Mouse (Mus musculus): ENCODE measurements around the gene Gfod2. TPM values are rescaled to one million over a fixed set of nuclear protein-coding genes. Genes with fewer than 3 reads are reported as not detected.

Gfod2 gene
- total RNA-seq, 2 experiments from 2014 or later = 20.6 to 20.9 TPM

DNA sequence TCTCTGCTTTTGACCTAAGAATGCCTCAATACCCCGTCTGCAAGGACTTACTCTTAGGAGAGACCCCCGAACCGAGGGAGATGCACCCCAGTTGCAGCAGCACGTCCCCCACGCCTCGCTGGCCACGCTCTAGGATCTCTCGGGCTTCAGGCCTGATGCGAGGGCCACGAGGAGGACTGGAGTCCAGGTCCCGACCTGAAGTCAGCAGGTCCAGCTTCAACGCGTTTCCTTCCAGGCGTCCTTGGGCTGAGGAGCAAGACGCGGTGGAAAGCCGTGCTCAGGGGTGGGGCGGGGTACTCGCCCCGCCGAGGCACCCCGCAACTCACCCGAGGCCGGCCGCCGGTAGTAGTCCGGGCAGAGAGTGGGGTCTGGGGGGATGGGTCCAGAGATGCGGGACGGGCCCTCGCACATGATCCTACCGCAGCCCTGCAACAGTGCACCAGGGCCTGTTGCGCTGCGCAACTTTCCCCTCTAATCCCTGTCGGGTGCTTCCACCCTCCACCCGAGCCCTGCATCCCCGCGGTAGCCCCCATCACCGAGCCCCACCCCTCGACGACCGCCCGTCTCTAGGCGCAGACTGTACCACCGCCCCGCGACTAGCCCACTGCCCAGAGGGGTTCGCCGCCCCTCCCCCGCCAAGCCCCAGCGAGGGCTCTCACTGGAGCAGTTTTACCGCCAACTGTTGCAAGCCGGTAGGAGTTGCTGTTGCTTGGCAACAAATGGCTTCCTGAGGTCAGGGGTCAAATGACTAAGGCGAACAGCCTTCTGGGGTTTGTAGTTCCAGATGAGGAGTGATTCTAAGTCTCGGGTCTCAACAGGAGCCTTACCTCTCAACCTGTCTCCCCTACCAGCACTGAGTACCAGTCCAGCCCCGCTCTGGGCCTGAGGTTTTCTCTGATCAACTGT is 50.7 kb downstream of the Gfod2 start, which contains the start of the genes 4933405L10Rik and Enkd1:
4933405L10Rik (plus strand) TSS at position 158 of the 906 bp plus-strand sequence.
Enkd1 (minus strand) TSS at position 713 of the 906 bp plus-strand sequence.
- intact Hi-C loops (cut with DNase I) = no loop called here
- DNase-seq (ENCODE audit: low spot score in 2 of 2) = peak; percentile 91 to 96

DNA sequence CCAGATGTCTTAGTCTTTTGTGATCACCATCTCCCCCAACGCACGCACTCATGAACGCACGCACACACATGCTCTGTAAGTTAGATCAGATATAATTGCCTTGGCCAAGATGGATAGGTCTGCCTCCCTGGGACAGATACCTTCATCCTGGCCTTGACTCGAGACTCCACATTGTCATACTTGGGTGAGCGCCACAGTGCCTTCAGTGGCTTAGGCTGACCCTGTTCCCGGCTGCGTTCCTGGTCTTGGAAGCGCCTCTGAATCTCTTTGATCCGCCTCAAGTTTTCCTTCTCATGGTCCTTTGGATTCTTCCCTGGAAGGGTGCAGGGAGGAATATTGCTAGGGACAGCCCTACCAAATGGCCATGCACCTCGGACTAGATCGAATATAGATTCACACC is 52.0 kb downstream of the Gfod2 start:
- intact Hi-C loops (cut with DNase I) = no loop called here
- no peak for DNase-seq (ENCODE audit: low spot score in 2 of 2)

DNA sequence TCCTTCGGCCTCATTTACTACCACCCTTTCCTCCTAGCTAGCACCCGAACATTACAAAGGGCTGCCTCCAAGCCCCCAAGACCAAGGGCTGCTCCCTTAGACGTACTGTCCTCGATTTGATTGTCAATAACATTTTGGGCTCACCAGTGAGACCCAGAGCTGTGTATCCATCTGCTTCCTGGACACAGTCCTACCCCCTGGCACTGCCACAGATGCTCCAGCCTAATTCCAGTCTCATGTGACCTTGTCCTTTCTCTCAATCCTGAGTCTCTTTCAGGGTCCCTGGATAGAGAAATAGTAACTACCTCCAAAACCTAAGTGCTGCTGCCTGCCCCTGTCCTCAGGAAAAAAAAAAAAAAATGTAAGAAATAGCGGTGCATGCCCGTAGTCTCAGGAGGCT is 53.5 kb downstream of the Gfod2 start:
- no peak for DNase-seq (ENCODE audit: low spot score in 2 of 2)
- intact Hi-C loops (cut with DNase I) = no loop called here

DNA sequence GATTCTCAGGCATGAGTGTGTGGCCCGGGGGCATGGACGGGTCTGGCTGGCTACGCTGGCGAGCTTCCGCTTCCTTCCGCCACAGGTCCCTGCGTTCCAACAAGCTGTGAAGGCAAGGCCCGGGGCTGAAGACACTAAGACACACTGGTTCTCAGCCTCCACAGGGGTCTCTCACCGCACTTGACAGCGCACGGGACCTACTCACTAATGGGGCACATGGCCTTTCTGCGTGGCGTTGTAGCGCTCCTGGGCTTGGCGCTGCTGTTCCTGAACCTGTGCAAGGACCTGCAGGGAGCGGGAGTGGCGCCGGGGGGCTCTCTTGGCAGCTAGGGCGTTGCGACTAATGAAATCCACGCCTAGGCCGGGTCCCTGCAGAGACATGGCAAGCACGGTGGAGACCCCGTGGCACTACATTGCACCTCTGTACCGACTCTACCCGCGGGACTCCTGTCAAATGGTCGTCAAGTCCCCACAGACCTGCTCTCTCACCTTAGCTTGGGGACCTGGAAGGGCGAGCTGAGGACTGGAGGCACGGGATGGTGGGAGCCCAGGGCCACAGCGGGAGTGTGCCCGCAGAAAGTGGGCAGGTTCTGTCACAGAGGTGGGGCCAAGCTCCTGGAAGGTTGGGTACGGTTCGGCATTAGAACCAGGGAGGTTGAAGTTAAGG is 54.2 kb downstream of the Gfod2 start:
- intact Hi-C loops (cut with DNase I) = no loop called here
- no peak for DNase-seq (ENCODE audit: low spot score in 2 of 2)

DNA sequence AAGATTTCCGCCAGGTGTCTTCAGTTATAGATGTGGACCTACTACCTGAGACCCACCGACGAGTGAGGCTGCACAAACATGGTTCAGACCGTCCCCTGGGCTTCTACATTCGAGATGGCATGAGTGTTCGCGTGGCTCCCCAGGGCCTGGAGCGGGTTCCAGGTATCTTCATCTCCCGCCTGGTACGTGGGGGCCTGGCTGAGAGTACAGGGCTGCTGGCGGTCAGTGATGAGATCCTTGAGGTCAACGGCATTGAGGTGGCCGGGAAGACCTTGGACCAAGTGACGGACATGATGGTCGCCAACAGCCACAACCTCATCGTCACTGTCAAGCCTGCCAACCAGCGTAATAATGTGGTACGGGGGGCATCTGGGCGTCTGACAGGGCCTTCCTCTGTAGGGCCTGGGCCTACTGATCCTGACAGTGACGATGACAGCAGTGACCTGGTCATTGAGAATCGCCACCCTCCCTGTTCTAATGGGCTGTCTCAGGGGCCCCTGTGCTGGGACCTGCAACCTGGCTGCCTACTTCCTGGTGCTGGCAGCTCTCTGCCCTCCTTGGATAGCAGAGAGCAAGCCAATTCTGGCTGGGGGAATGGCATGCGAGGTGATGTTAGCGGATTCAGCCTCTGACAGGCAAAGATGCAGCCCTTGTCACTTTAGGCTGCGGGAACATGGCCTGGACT is 55.6 kb downstream of the Gfod2 start:
- intact Hi-C loops (cut with DNase I) = no loop called here
- DNase-seq (ENCODE audit: low spot score in 2 of 2) = no peak

DNA sequence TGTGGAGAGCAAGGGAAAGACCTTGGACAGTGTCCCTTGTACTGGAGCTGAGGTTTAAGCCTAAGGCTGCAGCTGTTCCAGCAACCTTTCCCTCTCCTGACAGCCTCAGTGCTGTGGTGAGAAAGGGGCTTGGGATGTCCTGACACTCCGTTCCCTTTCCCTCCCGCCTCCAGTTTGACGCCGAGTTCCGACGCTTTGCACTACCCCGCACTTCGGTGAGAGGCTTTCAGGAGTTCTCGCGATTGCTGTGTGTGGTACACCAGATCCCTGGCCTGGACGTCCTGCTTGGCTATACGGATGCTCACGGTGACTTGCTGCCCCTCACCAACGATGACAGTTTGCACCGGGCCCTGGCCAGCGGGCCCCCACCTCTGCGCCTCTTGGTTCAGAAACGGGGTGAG is 56.5 kb downstream of the Gfod2 start:
- peak in 1 of 2 experiments; percentile 63 for DNase-seq (ENCODE audit: low spot score in 2 of 2)
- intact Hi-C loops (cut with DNase I) = no loop called here

DNA sequence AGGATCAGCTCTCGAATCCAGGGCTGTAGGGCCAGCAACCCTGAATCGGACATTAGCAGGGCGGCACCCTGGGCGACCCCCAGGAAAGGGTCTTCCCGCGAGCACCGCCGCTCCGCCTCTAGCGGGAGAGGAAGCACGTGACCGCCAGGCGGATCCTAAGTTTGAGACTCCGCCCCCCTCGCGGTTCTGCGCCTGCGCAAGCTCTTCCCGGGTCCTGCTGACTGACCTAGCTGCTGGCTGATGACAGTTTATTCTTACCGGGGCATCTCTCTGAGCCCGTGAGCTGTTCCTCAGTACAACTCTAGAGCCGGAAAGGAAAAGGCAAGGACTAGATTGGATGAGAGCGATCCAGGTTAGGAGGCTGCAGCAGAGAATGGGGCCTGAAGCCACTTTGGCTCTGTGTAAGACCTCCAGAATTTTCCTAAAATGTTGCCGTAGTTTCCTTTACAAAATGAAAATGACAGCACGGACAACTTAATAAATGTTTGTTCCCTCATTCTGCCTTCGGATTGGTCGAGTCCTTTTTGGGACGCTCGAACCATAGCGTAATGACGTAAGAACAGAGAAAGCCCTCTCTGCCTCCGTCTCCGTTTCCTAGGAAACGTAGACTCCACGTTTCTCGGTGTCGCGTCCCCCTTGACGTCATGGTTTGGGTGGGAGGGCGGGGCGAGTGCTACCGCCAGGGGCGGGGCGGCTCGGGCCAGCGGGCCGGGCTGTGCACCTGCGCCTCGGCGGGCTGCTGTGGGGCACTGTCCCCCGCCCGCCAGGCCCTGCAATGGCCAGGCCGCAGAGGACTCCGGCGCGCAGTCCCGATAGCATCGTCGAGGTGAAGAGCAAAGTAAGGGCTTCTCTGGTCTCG is 57.3 kb downstream of the Gfod2 start, which contains the start of the genes Acd and Pard6a:
Acd (minus strand) TSS at position 137 of the 859 bp plus-strand sequence.
Pard6a (plus strand) TSS at position 183 of the 859 bp plus-strand sequence.
- intact Hi-C loops (cut with DNase I) = no loop called here
- peak; percentile 96 for DNase-seq (ENCODE audit: low spot score in 2 of 2)

DNA sequence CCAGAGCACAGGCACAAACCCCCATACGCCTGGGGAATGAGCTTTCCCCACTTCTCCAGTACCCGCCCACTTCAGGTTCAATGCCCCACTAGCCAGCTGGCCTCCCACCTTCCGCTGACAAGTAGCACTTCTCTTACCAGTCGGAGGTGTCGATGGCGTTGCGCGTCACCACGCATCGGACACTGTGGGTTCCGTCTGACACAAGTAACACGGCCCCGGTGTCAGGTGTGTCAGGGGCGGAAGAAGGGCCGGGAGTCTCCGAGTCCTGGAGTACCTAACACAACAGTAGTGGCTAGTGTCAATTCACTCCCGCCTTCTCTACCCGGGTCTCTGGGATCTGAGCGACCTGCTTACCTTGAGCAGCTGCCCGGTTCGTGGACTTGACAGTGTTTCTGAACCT is 57.9 kb downstream of the Gfod2 start:
- intact Hi-C loops (cut with DNase I) = no loop called here

DNA sequence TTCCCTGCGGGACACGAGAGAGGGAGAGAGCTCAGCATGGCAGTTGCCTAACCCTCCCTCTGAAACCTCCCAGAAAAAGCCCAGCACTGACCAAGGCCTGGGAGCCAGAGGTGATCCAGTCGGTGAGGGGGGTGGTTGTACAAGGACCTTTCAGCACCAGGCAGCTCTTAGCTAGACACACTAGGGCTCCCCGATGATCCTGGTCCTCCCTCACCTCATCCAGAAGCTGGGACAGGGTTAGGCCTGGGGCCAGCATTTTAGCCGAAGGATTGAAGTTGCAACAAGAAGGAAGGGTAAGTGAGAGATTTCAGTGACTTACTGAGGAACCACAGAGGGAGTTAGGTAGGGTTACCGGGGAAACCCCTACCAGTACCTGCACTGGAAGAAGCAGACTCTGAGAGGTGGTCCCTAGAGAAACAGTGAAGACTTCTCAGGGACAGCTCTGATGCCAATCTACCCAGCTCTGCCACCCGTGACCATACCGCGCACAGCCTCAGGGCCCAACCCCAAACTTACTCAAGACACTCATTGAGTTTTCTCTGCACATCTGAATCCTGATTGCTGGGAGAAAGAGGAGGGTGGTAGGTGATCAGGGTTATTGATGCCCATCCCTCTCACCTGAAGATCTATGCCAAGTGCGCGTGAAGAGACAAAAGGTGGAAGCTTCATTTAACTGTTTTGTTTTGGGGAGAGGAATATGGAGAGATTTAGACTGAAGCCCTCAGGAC is 58.8 kb downstream of the Gfod2 start:
- intact Hi-C loops (cut with DNase I) = loop anchor here (5.0 kb wide), 1 partner anchor 77 kb away; no protein-coding TSS in a partner anchor
- DNase-seq (ENCODE audit: low spot score in 2 of 2) = no peak

More for the DNA sequence above, 57.9 kb downstream of the Gfod2 start:
- DNase-seq (ENCODE audit: low spot score in 2 of 2) = peak; percentile 58 to 60

DNA sequence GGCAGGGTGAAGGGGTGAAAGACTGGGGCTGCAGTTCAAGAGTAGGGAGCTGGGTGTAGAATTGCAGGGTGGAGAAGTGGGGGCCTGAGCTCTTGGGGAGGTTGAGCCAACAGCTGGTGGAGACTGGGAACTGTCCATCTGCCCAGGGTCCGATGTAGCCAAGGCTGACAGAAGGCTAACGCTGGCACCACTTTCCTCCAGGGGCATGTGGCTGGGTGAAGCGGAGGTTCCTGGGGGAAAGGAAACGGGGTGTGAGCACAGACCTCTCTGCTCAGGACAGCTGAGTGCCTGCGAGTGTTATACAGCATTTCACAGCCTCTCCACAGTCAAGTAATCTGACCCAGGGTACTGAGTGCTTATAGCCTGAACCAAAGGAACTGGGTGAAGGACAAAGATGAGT is 59.7 kb downstream of the Gfod2 start:
- no peak for DNase-seq (ENCODE audit: low spot score in 2 of 2)
- intact Hi-C loops (cut with DNase I) = loop anchor here (5.0 kb wide), 1 partner anchor 76 kb away; no protein-coding TSS in a partner anchor

DNA sequence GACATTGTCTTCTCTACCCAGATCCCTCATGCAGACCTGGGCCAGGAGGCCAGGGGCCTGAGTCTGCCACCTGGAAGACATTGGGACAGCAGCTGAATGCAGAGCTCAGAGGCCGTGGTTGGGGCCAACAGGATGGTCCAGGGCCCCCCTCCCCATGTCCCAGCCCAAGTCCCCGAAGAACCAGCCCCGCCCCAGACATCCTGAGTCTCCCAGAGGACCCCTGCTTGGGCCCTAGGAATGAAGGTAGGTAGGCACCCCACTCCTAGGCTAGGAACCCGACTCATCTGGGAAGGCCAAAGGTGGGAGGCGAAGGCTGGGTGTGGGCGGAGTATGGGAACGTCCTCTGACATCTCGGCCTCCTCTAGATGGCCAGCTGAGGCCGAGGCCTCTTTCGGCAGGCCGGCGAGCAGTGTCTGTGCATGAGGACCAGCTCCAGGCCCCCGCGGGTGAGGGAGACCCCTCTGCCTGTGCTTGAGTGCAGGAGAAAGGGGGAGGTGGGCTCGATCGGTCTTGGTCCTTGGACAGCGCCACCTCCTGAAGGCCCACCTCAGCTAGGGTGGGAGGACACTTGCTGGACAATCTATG is 61.2 kb downstream of the Gfod2 start:
- DNase-seq (ENCODE audit: low spot score in 2 of 2) = no peak
- intact Hi-C loops (cut with DNase I) = loop anchor here (5.0 kb wide), 1 partner anchor 75 kb away; no protein-coding TSS in a partner anchor

DNA sequence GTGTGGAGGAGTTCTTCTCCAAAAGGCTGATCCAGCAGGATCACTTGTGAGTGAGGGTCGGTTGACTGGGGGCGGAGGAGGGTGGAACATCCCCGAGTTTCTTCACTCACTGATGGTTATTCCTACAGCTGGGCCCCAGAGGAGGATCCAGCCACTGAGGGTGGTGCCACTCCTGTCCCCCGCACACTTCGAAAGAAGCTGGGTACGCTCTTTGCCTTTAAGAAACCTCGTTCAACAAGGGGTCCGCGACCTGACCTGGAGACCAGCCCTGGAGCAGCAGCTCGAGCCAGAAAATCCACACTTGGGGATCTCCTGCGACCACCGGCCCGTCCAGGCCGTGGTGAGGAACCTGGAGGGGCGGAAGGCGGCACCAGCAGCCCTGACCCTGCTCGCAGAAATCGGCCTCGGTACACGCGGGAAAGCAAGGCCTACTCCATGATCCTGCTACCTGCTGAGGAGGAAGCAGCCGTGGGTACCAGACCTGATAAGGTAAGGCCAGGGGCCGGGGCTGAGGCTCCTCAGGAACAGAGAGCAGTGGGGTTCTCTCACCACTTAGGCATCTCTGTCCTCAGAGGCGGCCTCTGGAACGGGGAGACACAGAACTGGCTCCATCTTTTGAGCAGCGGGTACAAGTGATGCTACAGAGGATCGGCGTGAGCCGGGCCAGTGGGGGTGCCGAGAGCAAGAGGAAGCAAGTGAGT is 63.2 kb downstream of the Gfod2 start:
- intact Hi-C loops (cut with DNase I) = loop anchor here (5.0 kb wide), 1 partner anchor 73 kb away; no protein-coding TSS in a partner anchor
- DNase-seq (ENCODE audit: low spot score in 2 of 2) = peak in 1 of 2 experiments; percentile 8

DNA sequence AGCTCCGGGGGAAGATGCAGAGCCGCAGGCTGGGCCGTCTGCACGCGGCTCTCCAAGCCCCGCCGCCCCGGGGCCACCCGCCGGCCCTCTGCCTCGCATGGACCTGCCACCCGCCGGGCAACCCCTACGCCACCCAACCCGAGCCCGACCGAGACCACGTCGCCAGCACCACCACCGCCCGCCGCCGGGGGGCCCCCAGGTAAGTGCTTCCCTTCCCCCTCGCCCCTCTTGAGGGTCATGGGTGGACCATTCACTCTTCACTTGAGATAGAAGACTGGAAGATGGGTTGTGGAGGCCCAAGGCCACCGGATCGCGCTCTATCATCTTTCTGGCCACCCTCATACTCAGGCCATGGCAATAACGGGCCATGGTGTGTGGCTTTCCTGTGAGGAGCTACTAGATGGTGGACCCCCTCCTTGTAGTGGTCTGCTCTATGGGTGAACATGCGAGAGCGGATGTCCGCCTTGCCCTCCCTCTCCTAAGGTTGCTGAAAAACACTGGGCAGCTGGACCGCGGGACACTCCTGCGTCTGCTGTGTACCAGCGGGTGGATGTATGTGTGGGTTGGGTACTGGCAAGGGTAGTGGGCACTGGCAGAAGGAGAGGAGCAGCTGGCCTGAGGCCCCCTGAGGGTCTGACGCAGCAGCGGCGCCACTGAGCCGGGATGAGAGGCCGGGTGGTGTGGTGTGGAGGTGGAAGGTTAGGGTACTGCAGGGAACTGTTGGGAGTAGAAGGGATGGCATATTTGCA is 64.2 kb downstream of the Gfod2 start:
- DNase-seq (ENCODE audit: low spot score in 2 of 2) = peak; percentile 54 to 55
- intact Hi-C loops (cut with DNase I) = loop anchor here (5.0 kb wide), 1 partner anchor 57 kb away; the partner anchor contains the start of genes Agrp and Ctcf

DNA sequence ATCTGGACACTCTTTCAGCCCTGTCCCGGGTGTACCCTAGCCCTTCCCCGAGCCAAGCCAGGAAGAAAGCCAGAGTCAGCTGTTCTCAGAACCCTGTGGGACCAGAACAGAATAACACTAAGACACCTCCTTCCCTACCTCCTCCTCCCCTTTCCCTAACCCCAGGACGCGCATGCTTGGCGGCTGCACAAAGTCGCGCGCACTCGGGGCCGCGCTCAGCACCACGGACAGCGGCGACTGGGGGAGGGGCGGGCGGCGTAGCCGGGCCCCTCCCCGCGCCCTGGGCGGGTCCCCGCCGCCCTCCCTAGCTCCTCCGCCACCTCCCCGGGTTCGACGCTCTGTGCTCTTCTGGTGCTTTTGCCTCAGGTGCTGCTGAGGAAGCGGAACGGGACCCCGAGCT is 64.8 kb downstream of the Gfod2 start:
- intact Hi-C loops (cut with DNase I) = loop anchor here (5.0 kb wide), 1 partner anchor 56 kb away; the partner anchor contains the start of genes Agrp and Ctcf

DNA sequence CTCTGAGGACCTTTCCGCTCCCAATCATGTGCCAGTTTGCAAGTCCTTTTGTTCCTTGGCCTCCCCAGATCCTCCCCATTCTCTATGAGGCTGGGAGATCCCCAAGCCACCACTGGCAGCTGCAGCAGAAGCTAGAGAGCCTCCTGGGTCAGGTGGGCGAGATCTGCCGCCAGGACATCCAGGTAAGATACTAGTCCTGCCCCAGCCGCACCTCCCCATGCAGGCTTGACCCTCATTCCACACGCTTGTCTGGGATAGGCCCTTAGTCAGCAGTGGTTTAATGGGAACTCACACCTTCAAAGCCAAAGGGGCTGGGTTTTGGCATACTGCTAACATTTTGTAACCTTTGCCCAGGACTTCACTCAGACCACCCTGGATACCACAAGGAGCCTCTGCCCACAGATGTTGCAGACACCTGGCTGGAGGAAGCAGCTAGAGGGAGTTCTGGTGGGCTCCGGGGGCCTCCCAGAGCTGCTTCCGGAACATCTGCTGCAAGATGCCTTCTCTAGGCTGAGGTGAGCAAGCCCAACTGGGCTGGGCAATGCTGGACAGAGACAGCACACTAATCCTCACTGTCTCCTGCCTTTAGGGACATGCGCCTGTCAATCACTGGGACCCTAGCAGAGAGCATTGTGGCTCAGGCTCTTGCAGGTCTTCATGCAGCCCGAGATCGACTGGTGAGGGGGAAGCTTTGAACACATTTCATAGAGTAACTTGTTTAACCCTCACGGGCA is 65.8 kb downstream of the Gfod2 start:
- intact Hi-C loops (cut with DNase I) = loop anchor here (5.0 kb wide), 1 partner anchor 55 kb away; the partner anchor contains the start of genes Agrp and Ctcf
- DNase-seq (ENCODE audit: low spot score in 2 of 2) = no peak

More for the DNA sequence above, 64.8 kb downstream of the Gfod2 start:
- peak; percentile 79 to 83 for DNase-seq (ENCODE audit: low spot score in 2 of 2)

Measured in left cerebral cortex, postnatal 14 days (tissue).